Mouse (Mus musculus) midbrain, embryonic 11.5 days (tissue): ENCODE measurements around the gene Tapt1. TPM values are rescaled to one million over a fixed set of nuclear protein-coding genes. Genes with fewer than 3 reads are reported as not detected.
"Not testable (repeated sequence)": the region's sequence is repeated elsewhere in the genome, so short reads cannot be mapped to it uniquely, and the experiment has no call there.

Experiments
- ATAC-seq: fragments of 200-750 bp; cut with Nextera tagmentation; 2 replicates; pipeline ENCODE4 v1.8.0; 2017; ENCODE audit warnings: moderate TSS enrichment, moderate library complexity; ENCODE audit not compliant: low FRiP score
- DNase-seq: peaks from one replicate; pipeline ENCODE4 v3.0.0; 2015; ENCODE audit warnings: low spot score; ENCODE audit errors: missing footprints
- H3K27ac ChIP-seq: fragments of 300-500 bp; sonication (generic); 2 replicates; pipeline ENCODE4 v1.5.1; 2014; ENCODE audit warnings: low read depth, low read length
- H3K27me3 ChIP-seq: fragments of 300-500 bp; sonication (generic); 2 replicates; pipeline ENCODE4 v1.6.1; 2014; ENCODE audit warnings: mild to moderate bottlenecking, low read length, moderate library complexity, mixed read lengths; ENCODE audit not compliant: control insufficient read depth, insufficient read depth
- H3K36me3 ChIP-seq: fragments of 300-500 bp; sonication (generic); 2 replicates; pipeline ENCODE4 v1.6.1; 2014; ENCODE audit warnings: mild to moderate bottlenecking, low read length, moderate library complexity, mixed read lengths; ENCODE audit not compliant: control insufficient read depth, insufficient read depth
- H3K4me1 ChIP-seq: fragments of 300-500 bp; sonication (generic); 2 replicates; pipeline ENCODE4 v1.6.1; 2014; ENCODE audit warnings: low read length; ENCODE audit not compliant: control insufficient read depth, insufficient read depth
- H3K4me2 ChIP-seq: fragments of 300-500 bp; sonication (generic); 2 replicates; pipeline ENCODE4 v1.6.1; 2014; ENCODE audit warnings: mild to moderate bottlenecking, moderate library complexity
- H3K4me3 ChIP-seq: fragments of 300-500 bp; sonication (generic); 2 replicates; pipeline ENCODE4 v1.5.1; 2014; ENCODE audit warnings: low read depth, low read length
- H3K9ac ChIP-seq: fragments of 300-500 bp; sonication (generic); 2 replicates; pipeline ENCODE4 v1.6.1; 2014; ENCODE audit warnings: low read length
- H3K9me3 ChIP-seq: fragments of 300-500 bp; sonication (generic); 2 replicates; pipeline ENCODE4 v1.6.1; 2016; ENCODE audit warnings: low read length; ENCODE audit not compliant: control insufficient read depth
- WGBS: fragments of 180-500 bp; shearing (Covaris S2); extraction: QIAGEN DNeasy Blood & Tissue Kit; methylation state at CpG from one replicate; pipeline ENCODE4 v1.1.7; 2014; 5-methylcytosine and 5-hydroxymethylcytosine counted together
- polyA plus RNA-seq: library from polyadenylated mRNA; unstranded; fragments of >200 nt; fragmentation: Nextera tagmentation; extraction: Ambion mirVana; gene quantifications from 2 replicates; pipeline ENCODE4 v1.2.1, GENCODE M21; 2014

Gene Tapt1
- polyA plus RNA-seq, 1 experiment from 2014 or later: 27.8 TPM

- 32% methylated on average over 8 of the region's 8 CpGs for WGBS
- no peak for ATAC-seq
- H3K27me3 ChIP-seq: no peaks in the 10 kb centered on the region
- H3K4me1 ChIP-seq: no peaks in the 10 kb centered on the region
- H3K4me2 ChIP-seq: no peak overlapping the region
- no peak overlapping the region for H3K9ac ChIP-seq
- DNase-seq: no peak
- H3K4me3 ChIP-seq: no peak overlapping the region
- H3K36me3 ChIP-seq: no peaks in the 10 kb centered on the region
- H3K9me3 ChIP-seq: no peaks in the 10 kb centered on the region
- H3K27ac ChIP-seq: no peak overlapping the region
These were observed 82.8 kb downstream of the Tapt1 start for GRCm38 (mm10) chr5:44143467-44144235.

GRCm38 (mm10) chr5:44127487-44127886 lies 98.9 kb downstream of the Tapt1 start:
- ATAC-seq (no peak), DNase-seq (no peak)
- no peaks in the 10 kb centered on the region for H3K27me3 ChIP-seq
- H3K4me1 ChIP-seq: no peaks in the 10 kb centered on the region
- no peak overlapping the region for H3K4me3 ChIP-seq
- no peaks in the 10 kb centered on the region for H3K36me3 ChIP-seq
- H3K27ac ChIP-seq: no peak overlapping the region
- no peak overlapping the region for H3K4me2 ChIP-seq
- no peak overlapping the region for H3K9ac ChIP-seq
- 71% methylated on average over 4 of the region's 4 CpGs for WGBS
- H3K9me3 ChIP-seq: no peaks in the 10 kb centered on the region

GRCm38 (mm10) chr5:44126574-44126973 lies 99.9 kb downstream of the Tapt1 start:
- H3K9ac ChIP-seq, DNase-seq, H3K27me3 ChIP-seq, H3K4me3 ChIP-seq, H3K36me3 ChIP-seq, H3K4me2 ChIP-seq, H3K9me3 ChIP-seq, H3K27ac ChIP-seq, H3K4me1 ChIP-seq, ATAC-seq: not testable (repeated sequence)
- WGBS: 89% methylated on average over 8 of the region's 8 CpGs

Other genes starting within 250 kb of the Tapt1 start
- 0.53 TPM in 1 of 2 replicates, not detected in the other for gene Fgfbp1, start 244.8 kb downstream of the Tapt1 start, polyA plus RNA-seq
- 171 and 176 TPM in 2 replicates for gene Prom1, start 124.6 kb downstream of the Tapt1 start, polyA plus RNA-seq